In the genomic region with DNA sequence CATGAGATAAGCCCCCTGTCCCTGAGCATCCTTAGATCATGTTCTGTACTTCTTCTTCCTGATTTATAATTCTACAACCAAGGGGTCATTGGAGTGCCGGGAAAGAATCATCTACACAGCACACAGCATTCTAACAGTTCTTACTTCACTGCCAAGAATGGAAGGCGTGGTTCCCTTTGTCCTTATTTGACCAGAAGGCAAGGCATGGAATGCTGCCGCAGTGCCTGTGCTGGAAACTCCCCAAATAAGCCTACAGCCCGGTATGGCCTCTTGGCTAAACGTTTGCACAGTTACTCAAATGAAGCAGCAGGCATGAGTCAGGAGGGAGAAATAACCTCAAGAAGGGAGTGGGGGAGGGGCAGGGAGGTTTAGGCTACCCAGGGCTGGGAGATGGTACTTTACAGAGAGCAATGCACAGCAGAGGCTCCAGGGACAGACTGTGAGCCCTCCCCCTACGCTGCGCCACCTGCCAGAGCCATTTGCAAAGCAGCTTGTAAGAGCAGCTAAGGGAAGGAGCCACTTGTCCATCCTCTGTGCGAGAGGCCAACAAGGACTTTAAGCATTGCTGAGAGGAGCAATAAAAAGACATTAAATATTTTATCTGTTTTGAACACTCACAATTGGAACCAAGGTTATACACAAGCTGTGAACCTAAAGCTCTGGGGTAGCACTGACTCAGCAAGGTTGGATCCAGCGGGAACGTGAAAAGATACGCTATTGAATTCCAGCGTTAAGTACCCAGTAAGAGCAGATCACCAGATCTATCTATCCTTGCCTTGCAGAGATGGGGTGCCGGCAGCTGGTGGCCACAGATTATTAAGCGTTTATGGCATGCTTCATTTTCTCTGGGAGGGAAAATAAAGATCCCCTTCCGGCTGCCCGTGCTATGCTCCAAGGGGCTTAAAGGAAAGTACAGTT, we compare ENCODE assay signal across 8 mouse cellular contexts.
DNase-seq lines count a peak whose midpoint lies in the region; ATAC-seq and TF ChIP-seq lines count a peak whose summit lies in the region.

No protein-coding gene starts in this region.

- peak; percentile 77 for ATAC-seq in forebrain, postnatal 0 days
- no peak for ATAC-seq in monocyte, adult 5-6 weeks (replicated peaks; ENCODE audit: insufficient number of reproducible peaks, low FRiP score, low TSS enrichment, poor library complexity, severe bottlenecking)

- no peak overlapping the region for H3K4me3 ChIP-seq in forebrain, postnatal 0 days (ENCODE audit: low read depth, low read length)

- peak; percentile 6; the same call in 1 of the 2 replicates for TF ChIP-seq CTCF in forebrain, postnatal 0 days (IDR thresholded peaks at IDR 0.05; ENCODE audit: low read depth)

- no peaks in the 10 kb centered on the region for H3K36me3 ChIP-seq in forebrain, postnatal 0 days (ENCODE audit: insufficient read depth)

- 27% methylated on average over 16 of the region's 16 CpGs for WGBS in forebrain, postnatal 0 days

- peaks cover 34% of the 10 kb centered on the region for H3K4me1 ChIP-seq in forebrain, postnatal 0 days (ENCODE audit: insufficient read depth)

- H3K9me3 ChIP-seq in forebrain, postnatal 0 days (ENCODE audit: low read length), result no peaks in the 10 kb centered on the region

- peak; percentile 97 for DNase-seq in Muller cell, postnatal 12 days (ENCODE audit: inconsistent ontology term)
- DNase-seq in cerebellum, adult 11-12 months, result peak; percentile 96
- DNase-seq in forebrain, postnatal 0 days, result peak; percentile 72
- DNase-seq in heart, postnatal 25 days (ENCODE audit: low spot score), result peak; percentile 55
- DNase-seq in layer of hippocampus, adult 18-20 months (ENCODE audit: low spot score in 2 of 2), result peak; percentile 42 to 66
- DNase-seq in lung, postnatal 36 days, result peak; percentile 84
- peak; percentile 68 for DNase-seq in skeletal muscle tissue, adult 2 months (ENCODE audit: low read depth, low spot score)

- no peak overlapping the region for H3K4me2 ChIP-seq in forebrain, postnatal 0 days (ENCODE audit: low read depth)

- H3K27me3 ChIP-seq in forebrain, postnatal 0 days (ENCODE audit: insufficient read depth, low read length), result no peaks in the 10 kb centered on the region

- H3K9ac ChIP-seq in forebrain, postnatal 0 days, result no peak overlapping the region

- intact Hi-C loops in heart, postnatal 25 days (cut with DNase I), result no loop called here

- peak overlapping the region; percentile 29; the same call in 1 of the 2 replicates for H3K27ac ChIP-seq in forebrain, postnatal 0 days (ENCODE audit: low read depth, low read length)
